Mouse (Mus musculus) lung, postnatal 4 days (tissue): ENCODE data around the gene Olfr951.

Source experiments
- DNase-seq, 2 experiments: peaks; one replicate each; pipeline ENCODE4 v3.0.0; 2021

The Olfr951 gene

GRCm38 (mm10) chr9:39387110-39387509 lies at the start of gene Olfr951:
Gene Olfr951, plus strand, starts transcription at chr9:39387410.
- no peak for DNase-seq

GRCm38 (mm10) chr9:39427048-39427447 lies 39.8 kb downstream of the Olfr951 start, which contains the start of gene Olfr952:
Gene Olfr952, minus strand, starts transcription at chr9:39427148.
- DNase-seq = no peak
